Mouse (Mus musculus) midbrain, embryonic 15.5 days (tissue): ENCODE results near the gene Trim7. TPM values are rescaled to one million over a fixed set of nuclear protein-coding genes. Genes with fewer than 3 reads are reported as not detected.
"Not testable (repeated sequence)": the region's sequence is repeated elsewhere in the genome, so short reads cannot be mapped to it uniquely, and the experiment has no call there.

ENCODE experiments used
- ATAC-seq: fragments of 200-750 bp; cut with Nextera tagmentation; replicated peaks from 2 replicates; pipeline ENCODE4 v1.8.0; 2017; ENCODE audit warnings: moderate TSS enrichment
- H3K27ac ChIP-seq: fragments of 300-500 bp; sonication (generic); 2 replicates; pipeline ENCODE4 v1.5.1; 2015; ENCODE audit warnings: mild to moderate bottlenecking, inconsistent platforms
- H3K27me3 ChIP-seq: fragments of 300-500 bp; sonication (generic); replicated peaks from 2 replicates; pipeline ENCODE4 v1.6.1; 2015; ENCODE audit warnings: inconsistent platforms
- H3K36me3 ChIP-seq: fragments of 300-500 bp; sonication (generic); replicated peaks from 2 replicates; pipeline ENCODE4 v1.6.1; 2015; ENCODE audit warnings: inconsistent platforms
- H3K4me1 ChIP-seq: fragments of 300-500 bp; sonication (generic); 2 replicates; pipeline ENCODE4 v1.6.1; 2015; ENCODE audit warnings: inconsistent platforms
- H3K4me2 ChIP-seq: fragments of 300-500 bp; sonication (generic); 2 replicates; pipeline ENCODE4 v1.6.1; 2015; ENCODE audit warnings: inconsistent platforms, mild to moderate bottlenecking, moderate library complexity
- H3K4me3 ChIP-seq: fragments of 300-500 bp; sonication (generic); 2 replicates; pipeline ENCODE4 v1.5.1; 2015; ENCODE audit warnings: mild to moderate bottlenecking, inconsistent platforms
- H3K9ac ChIP-seq: fragments of 300-500 bp; sonication (generic); 2 replicates; pipeline ENCODE4 v1.6.1; 2015; ENCODE audit warnings: mild to moderate bottlenecking, inconsistent platforms
- H3K9me3 ChIP-seq: fragments of 300-500 bp; sonication (generic); 2 replicates; pipeline ENCODE4 v1.6.1; 2016; ENCODE audit warnings: inconsistent platforms
- WGBS: fragments of 180-500 bp; shearing (Covaris S2); methylation state at CpG from one replicate; pipeline ENCODE4 v1.1.7; 2015; ENCODE audit warnings: mixed read lengths; 5-methylcytosine and 5-hydroxymethylcytosine counted together
- polyA plus RNA-seq: library from polyadenylated mRNA; unstranded; fragments of >200 nt; fragmentation: Nextera tagmentation; extraction: Ambion mirVana; gene quantifications from 2 replicates; pipeline ENCODE4 v1.2.1, GENCODE M21; 2015

Gene Trim7
- 2.3 and 2.6 TPM in 2 replicates for polyA plus RNA-seq

- not testable (repeated sequence) for H3K36me3 ChIP-seq, H3K9me3 ChIP-seq
- Histone ChIP-seq H3K27me3 (peaks cover 26% of the 10 kb centered on the region), H3K4me3 (peak within 1 kb of the TSS; percentile 43), H3K4me1 (peaks cover 26% of the 10 kb centered on the region), H3K4me2 (peak within 1 kb of the TSS; percentile 66), H3K27ac (peak within 1 kb of the TSS; percentile 25; the same call in 1 of the 2 replicates), H3K9ac (0 out of 2 replicates have a peak within 1 kb of the TSS, but pooled peaks have one; percentile 8)
- WGBS: 0% methylated on average over 53 of the region's 92 CpGs
- ATAC-seq: peak; percentile 79
Measured at GRCm38 (mm10) chr11:48825979-48826751, at the start of gene Trim7, which contains the start of gene Gm12184. Gene Trim7 (plus strand): TSS chr11:48826140. Gene Gm12184 (minus strand): TSS chr11:48826655.

GRCm38 (mm10) chr11:48776664-48777063 is 49.3 kb upstream of the Trim7 start:
- Histone ChIP-seq H3K9ac (no peak overlapping the region), H3K4me2 (no peak overlapping the region), H3K27me3 (no peaks in the 10 kb centered on the region), H3K27ac (no peak overlapping the region), H3K9me3 (no peaks in the 10 kb centered on the region), H3K4me3 (no peak overlapping the region), H3K36me3 (no peaks in the 10 kb centered on the region), H3K4me1 (peaks cover 5% of the 10 kb centered on the region)
- 41% methylated on average over 9 of the region's 9 CpGs for WGBS
- no peak for ATAC-seq

- 89% methylated on average over 9 of the region's 9 CpGs for WGBS
- no peak overlapping the region for H3K4me3 ChIP-seq
- peaks cover 5% of the 10 kb centered on the region for H3K4me1 ChIP-seq
- no peaks in the 10 kb centered on the region for H3K9me3 ChIP-seq
- H3K27me3 ChIP-seq: no peaks in the 10 kb centered on the region
- ATAC-seq: no peak
- H3K27ac ChIP-seq: no peak overlapping the region
- H3K36me3 ChIP-seq: no peaks in the 10 kb centered on the region
- H3K4me2 ChIP-seq: no peak overlapping the region
- no peak overlapping the region for H3K9ac ChIP-seq
Measured at GRCm38 (mm10) chr11:48777303-48777702, 48.6 kb upstream of the Trim7 start.

GRCm38 (mm10) chr11:48779450-48779849 is 46.5 kb upstream of the Trim7 start:
- no peak overlapping the region for H3K27ac ChIP-seq
- H3K4me3 ChIP-seq: no peak overlapping the region
- H3K4me1 ChIP-seq: peaks cover 2% of the 10 kb centered on the region
- WGBS: 38% methylated on average over 7 of the region's 7 CpGs
- H3K9ac ChIP-seq: no peak overlapping the region
- H3K4me2 ChIP-seq: no peak overlapping the region
- H3K9me3 ChIP-seq: no peaks in the 10 kb centered on the region
- H3K27me3 ChIP-seq: no peaks in the 10 kb centered on the region
- ATAC-seq: no peak
- H3K36me3 ChIP-seq: no peaks in the 10 kb centered on the region

- H3K4me3 ChIP-seq: no peak overlapping the region
- WGBS: 89% methylated on average over 4 of the region's 4 CpGs
- H3K9ac ChIP-seq: no peak overlapping the region
- no peak overlapping the region for H3K4me2 ChIP-seq
- no peak overlapping the region for H3K27ac ChIP-seq
- no peaks in the 10 kb centered on the region for H3K36me3 ChIP-seq
- no peaks in the 10 kb centered on the region for H3K27me3 ChIP-seq
- H3K4me1 ChIP-seq: no peaks in the 10 kb centered on the region
- H3K9me3 ChIP-seq: no peaks in the 10 kb centered on the region
- no peak for ATAC-seq
Measured at GRCm38 (mm10) chr11:48782243-48782642, 43.7 kb upstream of the Trim7 start.

GRCm38 (mm10) chr11:48787455-48788211 is 38.3 kb upstream of the Trim7 start:
- Histone ChIP-seq H3K36me3 (no peaks in the 10 kb centered on the region), H3K4me1 (0 out of 2 replicates have a peak, but pooled peaks cover 5% of the 10 kb centered on the region), H3K9me3 (no peaks in the 10 kb centered on the region), H3K27ac (peak overlapping the region; percentile 63; the same call in 1 of the 2 replicates), H3K4me3 (peak overlapping the region; percentile 43), H3K27me3 (no peaks in the 10 kb centered on the region; the same call in 1 of the 2 replicates), H3K4me2 (peak overlapping the region; percentile 56), H3K9ac (peak overlapping the region; percentile 44; the same call in 1 of the 2 replicates)
- ATAC-seq: peak; percentile 86
- 45% methylated on average over 10 of the region's 10 CpGs for WGBS

GRCm38 (mm10) chr11:48788311-48789089 is 37.4 kb upstream of the Trim7 start:
- peak overlapping the region; percentile 56 for H3K4me2 ChIP-seq
- WGBS: 7% methylated on average over 16 of the region's 16 CpGs
- H3K27me3 ChIP-seq: no peaks in the 10 kb centered on the region; the same call in 1 of the 2 replicates
- peak; percentile 89 for ATAC-seq
- peak overlapping the region; percentile 63 for H3K27ac ChIP-seq
- H3K4me1 ChIP-seq: 0 out of 2 replicates have a peak, but pooled peaks cover 5% of the 10 kb centered on the region
- peak overlapping the region; percentile 43 for H3K4me3 ChIP-seq
- peak overlapping the region; percentile 44 for H3K9ac ChIP-seq
- no peaks in the 10 kb centered on the region for H3K36me3 ChIP-seq
- no peaks in the 10 kb centered on the region for H3K9me3 ChIP-seq

GRCm38 (mm10) chr11:48789215-48789614 is 36.7 kb upstream of the Trim7 start:
- no peak for ATAC-seq
- WGBS: 89% methylated on average over 5 of the region's 5 CpGs
- H3K4me1 ChIP-seq: 0 out of 2 replicates have a peak, but pooled peaks cover 5% of the 10 kb centered on the region
- H3K9me3 ChIP-seq: no peaks in the 10 kb centered on the region
- H3K27ac ChIP-seq: no peak overlapping the region
- H3K9ac ChIP-seq: no peak overlapping the region
- H3K27me3 ChIP-seq: no peaks in the 10 kb centered on the region; the same call in 1 of the 2 replicates
- no peaks in the 10 kb centered on the region for H3K36me3 ChIP-seq
- no peak overlapping the region for H3K4me3 ChIP-seq
- H3K4me2 ChIP-seq: no peak overlapping the region; the same call in 1 of the 2 replicates

- Histone ChIP-seq H3K27ac (no peak overlapping the region), H3K4me2 (peak overlapping the region; percentile 42), H3K9ac (peak overlapping the region; percentile 27; the same call in 1 of the 2 replicates), H3K36me3 (no peaks in the 10 kb centered on the region), H3K4me3 (peak overlapping the region; percentile 24; the same call in 1 of the 2 replicates), H3K4me1 (0 out of 2 replicates have a peak, but pooled peaks cover 5% of the 10 kb centered on the region), H3K27me3 (no peaks in the 10 kb centered on the region; the same call in 1 of the 2 replicates), H3K9me3 (no peaks in the 10 kb centered on the region)
- 15% methylated on average over 20 of the region's 20 CpGs for WGBS
- peak; percentile 59; the same call in 1 of the 2 replicates for ATAC-seq
Measured at GRCm38 (mm10) chr11:48789973-48790823, 35.7 kb upstream of the Trim7 start.

- Histone ChIP-seq H3K27ac (no peak overlapping the region), H3K4me2 (no peak overlapping the region), H3K27me3 (no peaks in the 10 kb centered on the region; the same call in 1 of the 2 replicates), H3K4me3 (no peak overlapping the region), H3K4me1 (0 out of 2 replicates have a peak, but pooled peaks cover 5% of the 10 kb centered on the region), H3K9me3 (no peaks in the 10 kb centered on the region), H3K9ac (no peak overlapping the region), H3K36me3 (no peaks in the 10 kb centered on the region)
- no peak for ATAC-seq
- WGBS: 73% methylated on average over 8 of the region's 8 CpGs
Measured at GRCm38 (mm10) chr11:48790946-48791345, 35.0 kb upstream of the Trim7 start.

GRCm38 (mm10) chr11:48791894-48792293 is 34.0 kb upstream of the Trim7 start:
- H3K27me3 ChIP-seq, H3K9me3 ChIP-seq, H3K4me1 ChIP-seq, H3K9ac ChIP-seq, H3K4me3 ChIP-seq, H3K36me3 ChIP-seq, H3K27ac ChIP-seq, ATAC-seq, H3K4me2 ChIP-seq: not testable (repeated sequence)
- 87% methylated on average over 9 of the region's 9 CpGs for WGBS
